Mouse (Mus musculus) left cerebral cortex, postnatal 25 days (tissue): ENCODE data around the gene Med27. TPM values are rescaled to one million over a fixed set of nuclear protein-coding genes. Genes with fewer than 3 reads are reported as not detected.

Experiments used
- microRNA-seq, 2 experiments: library from miRNA; unstranded; fragments of <30 nt; microRNA quantifications; one replicate each; pipeline ENCODE4 v1.2.0; 2022
- total RNA-seq, 2 experiments: library from RNA; stranded (reverse); gene quantifications; 2 replicates each; pipeline ENCODE4 v1.2.3; 2021

Gene Med27
- total RNA-seq, 2 experiments from 2014 or later: 38.0 to 38.2 TPM

Small RNA genes within 50 kb of the gene (microRNA-seq; reads per million reads assigned to microRNA genes)
- gene Mir133c: 0 reads per million in 2 experiments

Other genes with a start within 250 kb of the Med27 start
- 10 to 100 TPM; 49.0 to 49.2 TPM for gene Setx, start 222.6 kb upstream of the Med27 start, total RNA-seq
- 10 to 100 TPM; 85.4 to 90.5 TPM for gene Ntng2, start 93.8 kb upstream of the Med27 start, total RNA-seq